ENCODE assay signal across 23 mouse cellular contexts in the genomic region with DNA sequence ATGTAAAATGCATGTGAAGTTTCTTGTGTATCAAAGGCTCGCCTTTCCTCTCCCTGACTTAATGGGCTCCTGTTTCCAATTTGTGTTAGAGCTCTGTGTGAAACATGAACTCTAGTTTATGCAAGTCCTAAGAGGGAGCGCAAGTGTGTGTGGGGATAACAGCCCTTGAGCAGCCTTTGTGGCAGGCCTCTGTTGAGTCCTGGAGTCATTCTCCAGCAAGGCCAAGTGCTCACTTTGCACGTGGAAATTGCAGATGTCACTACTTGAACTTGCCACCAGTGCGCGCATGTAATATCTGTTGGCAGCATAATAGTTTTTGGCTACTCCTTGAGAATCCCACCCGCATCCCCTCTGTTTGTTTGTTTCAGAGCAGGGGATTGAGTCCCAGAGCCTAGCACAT. TPM values are rescaled to one million over a fixed set of nuclear protein-coding genes. Genes with fewer than 3 reads are reported as not detected.
A peak's percentile ranks its signal among the peaks of the same experiment; 100 is the strongest.
DNase-seq lines count a peak whose midpoint lies in the region; ATAC-seq lines count a peak whose summit lies in the region.
"Had no signal": no experiment of that assay in that cellular context is flagged by ENCODE, and none has a peak within 500 bp of the region (broad histone marks: within the 10 kb centered on the region; RNA-seq: fewer than 3 reads in every experiment).

No protein-coding gene starts in this region.

- WGBS in hindbrain, embryonic 10.5 days = 75% methylated on average over 6 of the region's 6 CpGs
- 64% methylated on average over 6 of the region's 6 CpGs for WGBS in hindbrain, embryonic 11.5 days
- WGBS in midbrain, embryonic 10.5 days = 81% methylated on average over 6 of the region's 6 CpGs
- 74% methylated on average over 6 of the region's 6 CpGs for WGBS in midbrain, embryonic 16.5 days
- WGBS in limb, embryonic 15.5 days = 28% methylated on average over 6 of the region's 6 CpGs
- 65% methylated on average over 6 of the region's 6 CpGs for WGBS in heart, embryonic 11.5 days (ENCODE audit: insufficient replicate concordance)

- H3K4me3 ChIP-seq in hindbrain, embryonic 10.5 days = no peak overlapping the region
- no peak overlapping the region for H3K4me3 ChIP-seq in hindbrain, embryonic 11.5 days (ENCODE audit: low read depth, low read length)
- no peak overlapping the region for H3K4me3 ChIP-seq in midbrain, embryonic 10.5 days
- no peak overlapping the region for H3K4me3 ChIP-seq in midbrain, embryonic 16.5 days (ENCODE audit: low read depth, low read length)
- H3K4me3 ChIP-seq in limb, embryonic 15.5 days = no peak overlapping the region
- no peak overlapping the region for H3K4me3 ChIP-seq in heart, embryonic 11.5 days (ENCODE audit: low read depth, low read length)
- H3K4me3 ChIP-seq: hindbrain, embryonic 15.5 days; liver, embryonic 15.5 days; midbrain, embryonic 13.5 days; neural tube, embryonic 13.5 days had no signal

- intact Hi-C loops in left cerebral cortex, postnatal 25 days (cut with DNase I) = no loop called here

- H3K9ac ChIP-seq in hindbrain, embryonic 11.5 days (ENCODE audit: low read depth, low read length) = no peak overlapping the region
- no peak overlapping the region for H3K9ac ChIP-seq in midbrain, embryonic 16.5 days (ENCODE audit: low read depth, low read length)
- no peak overlapping the region for H3K9ac ChIP-seq in limb, embryonic 15.5 days
- no peak overlapping the region for H3K9ac ChIP-seq in heart, embryonic 11.5 days (ENCODE audit: low read depth, low read length)
- H3K9ac ChIP-seq: hindbrain, embryonic 15.5 days; liver, embryonic 15.5 days; midbrain, embryonic 13.5 days; neural tube, embryonic 13.5 days had no signal

- no peaks in the 10 kb centered on the region for H3K9me3 ChIP-seq in hindbrain, embryonic 10.5 days
- H3K9me3 ChIP-seq in hindbrain, embryonic 11.5 days (ENCODE audit: control insufficient read depth, low read length) = no peaks in the 10 kb centered on the region
- H3K9me3 ChIP-seq in midbrain, embryonic 10.5 days (replicated peaks) = no peaks in the 10 kb centered on the region
- no peaks in the 10 kb centered on the region for H3K9me3 ChIP-seq in midbrain, embryonic 16.5 days (replicated peaks; ENCODE audit: control insufficient read depth, low read length, poor library complexity, severe bottlenecking)
- no peaks in the 10 kb centered on the region for H3K9me3 ChIP-seq in limb, embryonic 15.5 days
- no peaks in the 10 kb centered on the region for H3K9me3 ChIP-seq in heart, embryonic 11.5 days (replicated peaks; ENCODE audit: control insufficient read depth, low read length)
- H3K9me3 ChIP-seq: hindbrain, embryonic 15.5 days; liver, embryonic 15.5 days; midbrain, embryonic 13.5 days; neural tube, embryonic 13.5 days had no signal

- peaks cover 9% of the 10 kb centered on the region for H3K36me3 ChIP-seq in hindbrain, embryonic 10.5 days
- H3K36me3 ChIP-seq in hindbrain, embryonic 11.5 days (ENCODE audit: control insufficient read depth, insufficient read depth, low read length) = no peaks in the 10 kb centered on the region
- H3K36me3 ChIP-seq in midbrain, embryonic 10.5 days = peaks cover 14% of the 10 kb centered on the region
- H3K36me3 ChIP-seq in midbrain, embryonic 16.5 days (ENCODE audit: control insufficient read depth, insufficient read depth, low read length) = no peaks in the 10 kb centered on the region
- no peaks in the 10 kb centered on the region for H3K36me3 ChIP-seq in limb, embryonic 15.5 days
- no peaks in the 10 kb centered on the region; the same call in 1 of the 2 replicates for H3K36me3 ChIP-seq in heart, embryonic 11.5 days (ENCODE audit: control insufficient read depth, insufficient read depth, low read length)
- H3K36me3 ChIP-seq: hindbrain, embryonic 15.5 days; liver, embryonic 15.5 days had no signal

- H3K27ac ChIP-seq in hindbrain, embryonic 10.5 days = peak overlapping the region; percentile 23; the same call in 1 of the 2 replicates
- H3K27ac ChIP-seq in hindbrain, embryonic 11.5 days (ENCODE audit: low read depth, low read length) = no peak overlapping the region
- peak overlapping the region; percentile 18; the same call in 1 of the 2 replicates for H3K27ac ChIP-seq in midbrain, embryonic 10.5 days (replicated peaks)
- H3K27ac ChIP-seq in midbrain, embryonic 16.5 days (ENCODE audit: low read length) = no peak overlapping the region
- peak overlapping the region; percentile 40 for H3K27ac ChIP-seq in limb, embryonic 15.5 days
- H3K27ac ChIP-seq in heart, embryonic 11.5 days (ENCODE audit: low read depth, low read length) = no peak overlapping the region; the same call in 1 of the 2 replicates
- H3K27ac ChIP-seq: hindbrain, embryonic 15.5 days; liver, embryonic 15.5 days; midbrain, embryonic 13.5 days; neural tube, embryonic 13.5 days had no signal

- no peaks in the 10 kb centered on the region for H3K27me3 ChIP-seq in hindbrain, embryonic 10.5 days (ENCODE audit: insufficient read depth, poor library complexity, severe bottlenecking)
- no peaks in the 10 kb centered on the region for H3K27me3 ChIP-seq in hindbrain, embryonic 11.5 days (ENCODE audit: control insufficient read depth, insufficient read depth, low read length)
- H3K27me3 ChIP-seq in midbrain, embryonic 10.5 days (ENCODE audit: low read depth, poor library complexity, severe bottlenecking) = no peaks in the 10 kb centered on the region
- no peaks in the 10 kb centered on the region for H3K27me3 ChIP-seq in midbrain, embryonic 16.5 days (ENCODE audit: control insufficient read depth, insufficient read depth, low read depth, low read length)
- no peaks in the 10 kb centered on the region for H3K27me3 ChIP-seq in limb, embryonic 15.5 days
- H3K27me3 ChIP-seq in heart, embryonic 11.5 days (ENCODE audit: control insufficient read depth, insufficient read depth, low read length) = no peaks in the 10 kb centered on the region
- H3K27me3 ChIP-seq: CH12.LX; hindbrain, embryonic 15.5 days; liver, embryonic 15.5 days; midbrain, embryonic 13.5 days; neural tube, embryonic 13.5 days had no signal

- no peak overlapping the region for H3K4me2 ChIP-seq in hindbrain, embryonic 11.5 days (replicated peaks; ENCODE audit: low read depth, low read length)
- no peak overlapping the region for H3K4me2 ChIP-seq in midbrain, embryonic 16.5 days (ENCODE audit: low read length)
- H3K4me2 ChIP-seq in limb, embryonic 15.5 days = no peak overlapping the region
- H3K4me2 ChIP-seq in heart, embryonic 11.5 days = no peak overlapping the region
- H3K4me2 ChIP-seq: hindbrain, embryonic 15.5 days; liver, embryonic 15.5 days; midbrain, embryonic 13.5 days; neural tube, embryonic 13.5 days had no signal

- ATAC-seq in hindbrain, embryonic 11.5 days (ENCODE audit: low FRiP score) = no peak
- ATAC-seq in midbrain, embryonic 16.5 days = no peak
- no peak for ATAC-seq in limb, embryonic 15.5 days (ENCODE audit: insufficient number of reproducible peaks, low FRiP score, low TSS enrichment, low read depth)
- ATAC-seq in heart, embryonic 11.5 days (replicated peaks; ENCODE audit: insufficient number of reproducible peaks, low FRiP score, low TSS enrichment) = no peak
- ATAC-seq: forebrain, embryonic 14.5 days; midbrain, embryonic 13.5 days had no signal

- H3K4me1 ChIP-seq in hindbrain, embryonic 10.5 days (replicated peaks) = peaks cover 23% of the 10 kb centered on the region
- H3K4me1 ChIP-seq in hindbrain, embryonic 11.5 days (replicated peaks; ENCODE audit: control insufficient read depth, insufficient read depth, low read length) = no peaks in the 10 kb centered on the region
- H3K4me1 ChIP-seq in midbrain, embryonic 10.5 days = peaks cover 11% of the 10 kb centered on the region
- H3K4me1 ChIP-seq in midbrain, embryonic 16.5 days (ENCODE audit: control insufficient read depth, insufficient read depth, low read length) = no peaks in the 10 kb centered on the region; the same call in 1 of the 2 replicates
- H3K4me1 ChIP-seq in limb, embryonic 15.5 days = peaks cover 16% of the 10 kb centered on the region
- peaks cover 32% of the 10 kb centered on the region for H3K4me1 ChIP-seq in heart, embryonic 11.5 days (ENCODE audit: control insufficient read depth, insufficient read depth, low read length)

- peak; percentile 18 for DNase-seq in hindbrain, embryonic 10.5 days (ENCODE audit: low spot score)
- no peak for DNase-seq in hindbrain, embryonic 11.5 days (ENCODE audit: low spot score)
- DNase-seq in midbrain, embryonic 10.5 days (ENCODE audit: low spot score) = no peak
- peak; percentile 78 for DNase-seq in forelimb bud, embryonic 11.5 days (ENCODE audit: low read depth, low spot score)
- DNase-seq in left cerebral cortex, postnatal 25 days (ENCODE audit: low spot score in 2 of 2) = no peak
- DNase-seq: adrenal gland, postnatal 25 days; cerebellum, adult 18-20 months; cerebellum, postnatal 36 days; gastrocnemius, postnatal 36 days; kidney, adult 18-20 months; lung, postnatal 10 days; spleen, adult 18-20 months; thymus, postnatal 25 days had no signal

RNA-seq across cellular contexts. Expression of gene Bach2, which starts 28.1 kb away (rescaled TPM):
- polyA plus RNA-seq in hindbrain, embryonic 10.5 days (2016; fragmentation: Nextera tagmentation; extraction: Ambion mirVana) = 9.5 and 13.4 TPM in 2 replicates
- 23.8 and 23.9 TPM in 2 replicates for polyA plus RNA-seq in hindbrain, embryonic 11.5 days (2014; fragmentation: Nextera tagmentation; extraction: Ambion mirVana)
- polyA plus RNA-seq in midbrain, embryonic 10.5 days (2016; fragmentation: Nextera tagmentation; extraction: Ambion mirVana) = 7.7 and 10.0 TPM in 2 replicates
- polyA plus RNA-seq in midbrain, embryonic 16.5 days (2015; fragmentation: Nextera tagmentation; extraction: Ambion mirVana) = 18.8 and 20.8 TPM in 2 replicates
- 5.8 TPM in 2 replicates for polyA plus RNA-seq in limb, embryonic 15.5 days (2015; fragmentation: Nextera tagmentation; extraction: Ambion mirVana)
- 10 to 100 TPM; 10.4 to 14.4 TPM for total RNA-seq in left cerebral cortex, postnatal 25 days (2021)
- polyA plus RNA-seq in heart, embryonic 11.5 days (2014; fragmentation: Nextera tagmentation; extraction: Ambion mirVana) = 8.0 and 9.0 TPM in 2 replicates
- total RNA-seq: CH12.LX, MEL had no signal

Comparison
In these comparisons a context has a peak if more than half of its experiments do, and no peak if none do; other contexts are left out.
1. DNase-seq: peak in hindbrain, embryonic 10.5 days (single experiment) and forelimb bud, embryonic 11.5 days (single experiment); none in hindbrain, embryonic 11.5 days (single experiment), midbrain, embryonic 10.5 days (single experiment) and left cerebral cortex, postnatal 25 days (0 of 2).
2. H3K27ac ChIP-seq: peak in hindbrain, embryonic 10.5 days (single experiment), midbrain, embryonic 10.5 days (single experiment) and limb, embryonic 15.5 days (single experiment); none in hindbrain, embryonic 11.5 days (single experiment), midbrain, embryonic 16.5 days (single experiment) and heart, embryonic 11.5 days (single experiment).